Mouse (Mus musculus) kidney, postnatal 36 days (tissue): ENCODE data around the gene Gabrp.

Experiments used
- DNase-seq, 2 experiments: peaks; one replicate each; pipeline ENCODE4 v3.0.0; 2021 to 2022; ENCODE audit warnings: mixed read lengths in 2 of 2

Gabrp gene

DNA sequence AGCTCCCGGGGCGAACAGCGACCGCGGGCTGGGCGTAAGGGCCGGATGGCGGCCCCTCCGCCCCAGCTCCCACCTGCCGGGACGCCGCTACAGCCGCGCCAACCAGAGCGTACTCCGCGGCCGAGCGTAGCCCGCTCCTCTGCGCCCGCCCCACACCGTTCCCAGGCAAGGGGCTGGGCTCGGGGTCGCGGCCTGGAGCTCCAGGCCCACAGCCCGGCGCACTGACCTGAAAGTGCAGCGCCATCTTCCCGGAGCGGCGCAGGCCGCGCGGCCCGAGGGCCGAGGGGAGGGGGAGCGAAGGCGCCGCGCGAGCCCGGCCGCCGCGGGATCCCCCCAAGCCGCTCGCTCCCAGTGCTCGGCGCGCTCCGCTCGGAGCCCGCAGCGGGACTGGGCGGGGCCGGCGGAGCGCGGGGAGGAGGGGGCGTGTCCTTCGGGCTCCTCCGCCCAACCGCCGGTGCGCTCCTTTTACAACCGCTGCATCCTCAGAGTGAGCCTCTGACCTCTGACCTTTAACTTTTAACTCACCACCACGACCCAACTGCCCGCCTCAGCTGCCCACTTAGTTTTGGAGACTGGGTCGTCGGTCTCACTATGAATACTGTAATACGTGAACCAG, 65.3 kb downstream of the Gabrp start, which contains the start of gene Ranbp17:
Gene Ranbp17, minus strand, starts transcription at position 371 of the 616 bp plus-strand sequence.
- peak; percentile 22 to 74 for DNase-seq

DNA sequence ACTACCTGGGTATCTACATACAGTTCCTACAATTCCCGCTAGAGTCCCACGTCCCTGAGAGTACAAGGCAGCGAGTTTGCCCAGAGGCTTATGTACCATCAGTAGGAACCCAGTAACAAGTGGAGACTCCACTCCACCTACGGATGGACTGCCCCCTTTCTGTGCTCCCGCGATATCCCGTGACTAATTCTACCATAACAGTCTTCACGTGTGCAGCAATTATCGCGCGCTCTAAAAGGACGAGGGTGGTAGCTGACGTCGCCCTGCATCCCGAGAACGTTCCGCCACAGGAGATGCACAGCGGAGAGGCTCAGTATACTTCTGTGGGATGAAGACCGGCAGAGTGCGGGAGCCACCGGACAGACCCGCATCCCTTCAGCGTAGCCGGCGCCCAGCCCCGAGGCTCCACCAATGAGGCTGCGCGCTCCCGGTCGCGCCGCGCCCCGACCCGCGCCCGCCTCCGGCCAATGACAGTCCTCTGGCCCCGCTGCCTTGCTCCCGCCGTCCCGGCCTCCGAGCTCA, 65.8 kb downstream of the Gabrp start:
- peak; percentile 29 to 67 for DNase-seq

DNA sequence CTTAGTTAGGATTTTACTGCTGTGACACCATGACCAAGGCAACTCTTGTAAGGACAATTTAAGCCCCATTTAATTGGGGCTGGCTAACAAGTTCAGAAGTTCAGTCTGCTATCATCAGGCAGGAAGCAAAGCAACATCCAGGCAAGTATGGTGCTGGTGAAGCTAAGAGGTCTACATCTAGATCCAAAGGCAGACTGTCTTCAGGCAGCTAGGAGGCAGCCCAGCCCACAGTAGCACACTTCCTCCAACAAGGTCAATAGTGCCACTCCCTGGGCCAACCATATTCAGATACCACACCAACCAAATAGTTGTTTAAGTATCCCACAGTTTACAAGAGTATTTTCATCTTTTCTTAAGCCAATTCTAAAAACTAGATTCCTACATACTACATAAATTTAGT, 69.4 kb downstream of the Gabrp start:
- DNase-seq: no peak
